Mouse (Mus musculus) fat pad, adult 2 months (tissue): ENCODE data around the gene Zbtb48.

Source experiments
- DNase-seq: peaks from one replicate; pipeline ENCODE4 v3.0.0-alpha.2; 2011; ENCODE audit warnings: low read depth, low spot score; ENCODE audit errors: extremely low read depth

The Zbtb48 gene

GRCm38 (mm10) chr4:151977748-151978147 lies 49.7 kb downstream of the Zbtb48 start:
- DNase-seq = no peak

DNA sequence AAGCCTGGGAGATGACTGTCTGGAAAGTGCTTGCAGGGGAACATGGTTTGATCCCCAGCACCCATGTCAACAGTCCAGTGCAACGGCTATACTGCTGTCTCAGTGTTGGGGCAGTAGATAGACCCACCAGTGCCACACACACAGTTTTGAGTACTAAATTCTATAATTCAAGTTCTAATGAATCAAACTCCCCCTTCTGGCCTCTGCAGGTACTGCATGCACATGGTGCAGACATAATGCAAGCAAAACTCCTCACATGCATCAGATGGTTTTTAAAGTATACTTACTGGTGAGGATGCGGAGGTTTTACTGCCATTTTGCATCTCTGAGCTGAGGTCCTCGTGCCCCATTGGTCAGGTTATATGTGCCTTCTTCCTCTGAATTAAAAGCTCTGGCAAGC lies 52.0 kb downstream of the Zbtb48 start:
- DNase-seq = no peak

- DNase-seq = no peak
Measured at GRCm38 (mm10) chr4:151972221-151972967, 55.1 kb downstream of the Zbtb48 start.
